Mouse (Mus musculus) CH12.LX (cell line): ENCODE measurements around the gene 1600002K03Rik.

Experiments
- BHLHE40 ChIP-seq: IDR thresholded peaks from 2 replicates; pipeline ENCODE4 v1.6.1; 2011; ENCODE audit warnings: mild to moderate bottlenecking, low read depth, low read length, improper control_type of control experiment
- CTCF ChIP-seq, 2 experiments: IDR thresholded peaks in 1 of 2; conservative IDR thresholded peaks in 1 of 2; 2 replicates each; pipeline ENCODE4 v1.5.1; 2011 to 2012; ENCODE audit warnings: low read depth in 2 of 2, low read length in 2 of 2, improper control_type of control experiment in 1 of 2, inconsistent platforms in 1 of 2, mild to moderate bottlenecking in 1 of 2, moderate library complexity in 1 of 2
- E2F4 ChIP-seq: IDR thresholded peaks from 2 replicates; pipeline ENCODE4 v1.6.1; 2011; ENCODE audit warnings: low read depth, low read length, improper control_type of control experiment; ENCODE audit not compliant: insufficient replicate concordance
- HCFC1 ChIP-seq: IDR thresholded peaks from 2 replicates; pipeline ENCODE4 v1.6.1; 2012; ENCODE audit warnings: low read depth, mild to moderate bottlenecking, inconsistent platforms, low read length, improper control_type of control experiment
- IRF4 ChIP-seq: IDR thresholded peaks from 2 replicates; pipeline ENCODE4 v1.6.1; 2014; ENCODE audit warnings: low read depth, mild to moderate bottlenecking, inconsistent platforms, low read length, improper control_type of control experiment
- MAX ChIP-seq: IDR thresholded peaks from 2 replicates; pipeline ENCODE4 v1.6.1; 2011; ENCODE audit warnings: low read length, improper control_type of control experiment
- MXI1 ChIP-seq: IDR thresholded peaks from 2 replicates; pipeline ENCODE4 v1.6.1; 2011; ENCODE audit warnings: mild to moderate bottlenecking, low read depth, low read length, improper control_type of control experiment
- POLR2A ChIP-seq: IDR thresholded peaks from 2 replicates; pipeline ENCODE4 v1.6.1; 2011; ENCODE audit warnings: low read depth, mild to moderate bottlenecking, improper control_type of control experiment, low read length
- POLR2AphosphoS2 ChIP-seq: IDR thresholded peaks from 2 replicates; pipeline ENCODE4 v1.6.1; 2011; ENCODE audit warnings: low read depth, low read length, improper control_type of control experiment
- TCF12 ChIP-seq: IDR thresholded peaks from 2 replicates; pipeline ENCODE4 v1.6.1; 2014; ENCODE audit warnings: low read depth, mild to moderate bottlenecking, inconsistent platforms, low read length, improper control_type of control experiment
- UBTF ChIP-seq: IDR thresholded peaks from 2 replicates; pipeline ENCODE4 v1.6.1; 2012; ENCODE audit warnings: low read depth, mild to moderate bottlenecking, inconsistent platforms, low read length, improper control_type of control experiment, moderate library complexity
- USF1 ChIP-seq: IDR thresholded peaks from 2 replicates; pipeline ENCODE4 v1.6.1; 2014; ENCODE audit warnings: low read depth, mild to moderate bottlenecking, inconsistent platforms, low read length, improper control_type of control experiment
- USF2 ChIP-seq: conservative IDR thresholded peaks from 2 replicates; pipeline ENCODE4 v1.6.1; 2011; ENCODE audit warnings: low read depth, low read length, improper control_type of control experiment
- ZC3H11A ChIP-seq: IDR thresholded peaks from 2 replicates; pipeline ENCODE4 v1.6.1; 2012; ENCODE audit warnings: low read depth, mild to moderate bottlenecking, inconsistent platforms, low read length, improper control_type of control experiment

DNA sequence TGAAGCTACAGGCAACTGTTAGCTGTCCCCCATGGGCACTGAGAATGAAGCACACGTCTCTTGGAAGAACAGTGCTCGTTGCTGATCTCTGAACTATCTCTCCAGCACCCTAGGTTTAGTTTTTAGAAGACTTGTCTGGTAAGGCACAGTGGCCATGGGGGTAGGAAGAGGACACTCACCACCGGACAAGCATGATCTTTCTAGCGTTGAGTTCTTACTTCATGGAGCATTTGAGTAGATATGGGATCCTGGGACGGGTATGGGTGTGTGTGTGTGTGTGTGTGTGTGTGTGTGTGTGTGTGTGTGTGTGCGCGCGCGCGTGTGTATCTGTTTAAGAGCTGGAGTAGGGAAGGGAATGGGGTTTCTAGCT is 32.1 kb upstream of the 1600002K03Rik start, which contains the start of gene Cbarp:
- TF ChIP-seq E2F4 (no peak), BHLHE40 (no peak), POLR2A (no peak), MXI1 (no peak), USF2 (no peak), USF1 (no peak), CTCF (conservative IDR thresholded peaks at IDR 0.05 in 1 of 2, IDR thresholded peaks at IDR 0.05 in 1 of 2; ENCODE audit: low read depth in 2 of 2, low read length in 2 of 2) (no peak), POLR2AphosphoS2 (no peak), IRF4 (no peak), UBTF (no peak), MAX (no peak), ZC3H11A (no peak), TCF12 (no peak), HCFC1 (no peak)
